Mouse (Mus musculus): Measurements from ENCODE around the gene Thap7. TPM values are rescaled to one million over a fixed set of nuclear protein-coding genes. Genes with fewer than 3 reads are reported as not detected.

Gene Thap7
- total and polyA plus RNA-seq, 3 experiments: 65.4 to 65.5 TPM; not detected in 1

GRCm38 (mm10) chr16:17527606-17528005 is 3.3 kb downstream of the Thap7 start:
- Histone ChIP-seq H3K4me3 (ENCODE audit: control insufficient read depth in 1 of 2, insufficient read depth in 1 of 2, low read depth in 2 of 2, low read length in 2 of 2) (no peak overlapping the region), H3K4me1 (ENCODE audit: control insufficient read depth in 1 of 2, insufficient read depth in 2 of 2, low read length in 2 of 2) (peaks cover 0 to 13% of the 10 kb centered on the region in 2 experiments; a peak in 2 of 4 replicates), H3K27ac (ENCODE audit: control insufficient read depth, low read depth, low read length) (no peak overlapping the region), H3K36me3 (ENCODE audit: control insufficient read depth in 1 of 2, insufficient read depth in 2 of 2, low read length in 2 of 2) (peaks cover 0 to 12% of the 10 kb centered on the region in 2 experiments; a peak in 2 of 4 replicates), H3K27me3 (ENCODE audit: control insufficient read depth in 1 of 2, insufficient read depth in 2 of 2, low read length in 2 of 2) (no peaks in the 10 kb centered on the region), H3K9me3 (replicated peaks; ENCODE audit: insufficient read depth, low read length) (no peaks in the 10 kb centered on the region), H3K9ac (ENCODE audit: control insufficient read depth, low read depth, low read length, poor library complexity, severe bottlenecking) (no peak overlapping the region), H3K79me2 (ENCODE audit: control insufficient read depth, insufficient read depth, low read length, poor library complexity) (peaks cover 18% of the 10 kb centered on the region)
- no peak for DNase-seq (ENCODE audit: low read depth, low spot score)
- no peak for TF ChIP-seq UBTF (IDR thresholded peaks at IDR 0.05; ENCODE audit: borderline replicate concordance, insufficient read depth, low read depth, low read length)
- no peak for TF ChIP-seq CHD2 (IDR thresholded peaks at IDR 0.05; ENCODE audit: low read length)
- no peak for TF ChIP-seq MYB (IDR thresholded peaks at IDR 0.05; ENCODE audit: low read depth, low read length)
- TF ChIP-seq POLR2AphosphoS2 (IDR thresholded peaks at IDR 0.05; ENCODE audit: low read length): 0 out of 2 replicates have a peak, but pooled peaks have one; percentile 22
- no peak for TF ChIP-seq KAT2A (conservative IDR thresholded peaks at IDR 0.05; ENCODE audit: low read depth, low read length)

GRCm38 (mm10) chr16:17526223-17526622 is 4.7 kb downstream of the Thap7 start:
- Histone ChIP-seq H3K36me3 (ENCODE audit: control insufficient read depth in 1 of 2, insufficient read depth in 2 of 2, low read length in 2 of 2) (peaks cover 0 to 7% of the 10 kb centered on the region in 2 experiments; a peak in 2 of 4 replicates), H3K27ac (ENCODE audit: control insufficient read depth, low read depth, low read length) (no peak overlapping the region), H3K4me3 (ENCODE audit: control insufficient read depth in 1 of 2, insufficient read depth in 1 of 2, low read depth in 2 of 2, low read length in 2 of 2) (no peak overlapping the region), H3K9ac (ENCODE audit: control insufficient read depth, low read depth, low read length, poor library complexity, severe bottlenecking) (no peak overlapping the region), H3K9me3 (replicated peaks; ENCODE audit: insufficient read depth, low read length) (no peaks in the 10 kb centered on the region), H3K27me3 (ENCODE audit: control insufficient read depth in 1 of 2, insufficient read depth in 2 of 2, low read length in 2 of 2) (no peaks in the 10 kb centered on the region), H3K4me1 (ENCODE audit: control insufficient read depth in 1 of 2, insufficient read depth in 2 of 2, low read length in 2 of 2) (peaks cover 0 to 7% of the 10 kb centered on the region in 2 experiments; a peak in 2 of 4 replicates), H3K79me2 (ENCODE audit: control insufficient read depth, insufficient read depth, low read length, poor library complexity) (peaks cover 18% of the 10 kb centered on the region)
- no peak for DNase-seq (ENCODE audit: low read depth, low spot score)
- TF ChIP-seq CHD2 (IDR thresholded peaks at IDR 0.05; ENCODE audit: low read length) (no peak), POLR2AphosphoS5 (IDR thresholded peaks at IDR 0.05; ENCODE audit: borderline replicate concordance, low read depth, low read length) (no peak), BHLHE40 (IDR thresholded peaks at IDR 0.05; ENCODE audit: borderline replicate concordance, low read depth, low read length) (no peak), JUND (IDR thresholded peaks at IDR 0.05; ENCODE audit: low read depth, low read length) (no peak), SIN3A (IDR thresholded peaks at IDR 0.05; ENCODE audit: low read length) (no peak), MYB (IDR thresholded peaks at IDR 0.05; ENCODE audit: low read depth, low read length) (no peak), GATA1 (IDR thresholded peaks at IDR 0.05; ENCODE audit: low read depth, low read length) (no peak), ZC3H11A (IDR thresholded peaks at IDR 0.05; ENCODE audit: low read depth, low read length) (no peak), MYC (IDR thresholded peaks at IDR 0.05; ENCODE audit: low read depth, low read length) (no peak), MXI1 (IDR thresholded peaks at IDR 0.05; ENCODE audit: low read depth, low read length) (no peak)

- DNase-seq (ENCODE audit: low read depth, low spot score): no peak
- no peaks in the 10 kb centered on the region for H3K9me3 ChIP-seq (replicated peaks; ENCODE audit: insufficient read depth, low read length)
- H3K79me2 ChIP-seq (ENCODE audit: control insufficient read depth, insufficient read depth, low read length, poor library complexity): peaks cover 15% of the 10 kb centered on the region
- H3K9ac ChIP-seq (ENCODE audit: control insufficient read depth, low read depth, low read length, poor library complexity, severe bottlenecking): no peak overlapping the region
- H3K4me3 ChIP-seq (ENCODE audit: control insufficient read depth in 1 of 2, insufficient read depth in 1 of 2, low read depth in 2 of 2, low read length in 2 of 2): no peak overlapping the region
- peaks cover 0 to 7% of the 10 kb centered on the region in 2 experiments; a peak in 2 of 4 replicates for H3K4me1 ChIP-seq (ENCODE audit: control insufficient read depth in 1 of 2, insufficient read depth in 2 of 2, low read length in 2 of 2)
- no peak for TF ChIP-seq GABPA (IDR thresholded peaks at IDR 0.05; ENCODE audit: low read depth, low read length)
- H3K27me3 ChIP-seq (ENCODE audit: control insufficient read depth in 1 of 2, insufficient read depth in 2 of 2, low read length in 2 of 2): no peaks in the 10 kb centered on the region
- H3K36me3 ChIP-seq (ENCODE audit: control insufficient read depth in 1 of 2, insufficient read depth in 2 of 2, low read length in 2 of 2): peaks cover 0 to 7% of the 10 kb centered on the region in 2 experiments; a peak in 2 of 4 replicates
- H3K27ac ChIP-seq (ENCODE audit: control insufficient read depth, low read depth, low read length): no peak overlapping the region
These were observed 5.4 kb downstream of the Thap7 start for GRCm38 (mm10) chr16:17525524-17525923.
